Mouse (Mus musculus) thymus, adult 2 months (tissue): Measurements from ENCODE around the gene Nfrkb. TPM values are rescaled to one million over a fixed set of nuclear protein-coding genes. Genes with fewer than 3 reads are reported as not detected.

Source experiments
- DNase-seq: peaks from one replicate; pipeline ENCODE4 v3.0.0; 2021
- H3K27ac ChIP-seq: fragments of 200-500 bp; 2 replicates; pipeline ENCODE4 v1.5.1; 2012; ENCODE audit warnings: low read length, control low read depth; ENCODE audit not compliant: control insufficient read depth, insufficient read depth
- H3K27me3 ChIP-seq: fragments of 200-500 bp; 2 replicates; pipeline ENCODE4 v1.6.1; 2012; ENCODE audit warnings: mild to moderate bottlenecking, low read length, moderate library complexity, mixed read lengths; ENCODE audit not compliant: control insufficient read depth, insufficient read depth
- H3K36me3 ChIP-seq: fragments of 200-500 bp; 2 replicates; pipeline ENCODE4 v1.6.1; 2012; ENCODE audit warnings: mild to moderate bottlenecking, low read length, moderate library complexity; ENCODE audit not compliant: control insufficient read depth, insufficient read depth
- H3K4me1 ChIP-seq: fragments of 200-500 bp; replicated peaks from 2 replicates; pipeline ENCODE4 v1.6.1; 2012; ENCODE audit warnings: low read length; ENCODE audit not compliant: control insufficient read depth, insufficient read depth
- H3K4me3 ChIP-seq: fragments of 200-500 bp; 2 replicates; pipeline ENCODE4 v1.5.1; 2012; ENCODE audit warnings: mild to moderate bottlenecking, low read length, control low read depth, moderate library complexity; ENCODE audit not compliant: control insufficient read depth, insufficient read depth
- CTCF ChIP-seq: fragments of 200-500 bp; IDR thresholded peaks from 2 replicates; pipeline ENCODE4 v1.5.1; 2012; ENCODE audit warnings: mild to moderate bottlenecking, control low read depth, low read length, moderate library complexity, borderline replicate concordance; ENCODE audit not compliant: control insufficient read depth, poor library complexity, insufficient read depth; ENCODE audit errors: extremely low read depth
- POLR2A ChIP-seq: fragments of 200-500 bp; IDR thresholded peaks from 2 replicates; pipeline ENCODE4 v1.6.1; 2012; ENCODE audit warnings: mild to moderate bottlenecking, low read length, control low read depth, moderate library complexity; ENCODE audit not compliant: control insufficient read depth, poor library complexity, insufficient read depth; ENCODE audit errors: extremely low read depth
- WGBS: fragments of 180-500 bp; shearing (Covaris S2); methylation state at CpG from one replicate; pipeline ENCODE4 v1.1.7; 2018; 5-methylcytosine and 5-hydroxymethylcytosine counted together
- polyA plus RNA-seq: library from polyadenylated mRNA; depleted of rRNA; stranded (reverse); fragments of >200 nt; gene quantifications from 2 replicates; pipeline ENCODE4 v1.2.3, GENCODE M21; 2012

The Nfrkb gene
- polyA plus RNA-seq, 1 experiment: 68.7 TPM

DNA sequence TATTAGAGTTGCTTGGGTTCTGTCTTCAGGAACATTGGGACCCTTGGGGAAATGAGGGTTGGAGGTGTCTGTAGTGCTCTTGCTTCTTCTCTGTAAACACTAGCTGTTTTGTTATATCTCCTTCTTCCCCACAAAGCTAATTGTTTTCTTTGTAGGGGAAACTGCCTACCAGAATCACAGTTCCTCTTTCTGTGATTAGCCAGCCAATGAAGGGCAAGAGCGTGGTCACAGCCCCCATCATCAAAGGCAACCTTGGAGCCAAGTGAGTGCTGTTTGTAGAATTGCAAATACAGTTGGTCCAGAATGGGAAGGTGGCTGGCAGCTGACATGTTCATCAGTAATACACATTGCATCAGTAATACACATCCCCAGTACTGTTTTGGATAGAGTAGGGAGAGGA is 32.8 kb downstream of the Nfrkb start:
- Histone ChIP-seq H3K36me3 (peaks cover 77% of the 10 kb centered on the region), H3K27ac (no peak overlapping the region), H3K4me3 (no peak overlapping the region), H3K27me3 (no peaks in the 10 kb centered on the region), H3K4me1 (no peaks in the 10 kb centered on the region)
- no peak for DNase-seq
- no peak for TF ChIP-seq POLR2A
- TF ChIP-seq CTCF: no peak
- 82% methylated on average over 1 of the region's 1 CpGs for WGBS

DNA sequence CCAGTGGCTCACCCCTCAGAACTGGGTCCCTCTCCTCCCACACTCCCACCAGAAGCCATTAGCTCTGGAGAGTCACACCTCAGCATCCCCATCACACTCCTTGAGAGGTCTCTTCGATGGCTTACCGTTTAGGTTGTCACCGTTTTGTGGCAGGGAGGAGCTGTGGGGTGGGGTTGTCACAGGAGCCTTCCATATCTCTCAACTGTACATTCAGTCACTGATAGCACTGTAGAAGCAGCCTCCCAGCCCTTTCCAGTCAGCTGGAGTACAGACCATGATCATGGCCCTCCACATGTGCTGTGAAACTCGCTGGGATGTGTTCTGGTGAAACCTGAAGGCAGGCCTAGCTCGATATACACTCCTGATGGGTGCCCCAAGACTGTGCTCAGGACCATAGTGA is 36.2 kb downstream of the Nfrkb start:
- 95% methylated on average over 5 of the region's 5 CpGs for WGBS
- H3K4me3 ChIP-seq: no peak overlapping the region
- peaks cover 49% of the 10 kb centered on the region for H3K36me3 ChIP-seq
- no peak for DNase-seq
- H3K4me1 ChIP-seq: no peaks in the 10 kb centered on the region
- H3K27me3 ChIP-seq: no peaks in the 10 kb centered on the region
- TF ChIP-seq CTCF (no peak), POLR2A (no peak)
- H3K27ac ChIP-seq: no peak overlapping the region

DNA sequence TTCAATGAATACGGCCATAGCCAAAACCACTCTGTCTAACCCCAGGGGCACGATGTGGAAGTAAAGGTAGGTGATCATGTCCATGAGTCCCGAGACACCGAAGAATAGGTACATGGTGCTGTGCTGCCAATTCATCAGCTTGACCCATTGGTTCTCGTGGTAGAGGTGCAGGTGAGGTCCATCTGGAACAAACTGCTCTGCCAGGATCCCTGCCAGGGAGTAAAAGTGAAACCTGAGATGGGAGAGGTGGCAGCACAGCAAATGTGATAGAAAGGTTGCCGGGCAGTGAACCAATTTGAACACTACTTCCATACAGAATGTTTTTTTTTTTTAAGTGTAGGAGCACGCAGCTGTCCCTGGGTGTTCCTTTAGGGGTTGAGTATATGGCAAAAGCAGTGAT is 43.0 kb downstream of the Nfrkb start:
- H3K4me3 ChIP-seq: no peak overlapping the region
- H3K36me3 ChIP-seq: no peaks in the 10 kb centered on the region
- H3K27me3 ChIP-seq: no peaks in the 10 kb centered on the region
- no peak overlapping the region for H3K27ac ChIP-seq
- 92% methylated on average over 7 of the region's 7 CpGs for WGBS
- TF ChIP-seq POLR2A (no peak), CTCF (no peak)
- H3K4me1 ChIP-seq: no peaks in the 10 kb centered on the region
- DNase-seq: no peak

DNA sequence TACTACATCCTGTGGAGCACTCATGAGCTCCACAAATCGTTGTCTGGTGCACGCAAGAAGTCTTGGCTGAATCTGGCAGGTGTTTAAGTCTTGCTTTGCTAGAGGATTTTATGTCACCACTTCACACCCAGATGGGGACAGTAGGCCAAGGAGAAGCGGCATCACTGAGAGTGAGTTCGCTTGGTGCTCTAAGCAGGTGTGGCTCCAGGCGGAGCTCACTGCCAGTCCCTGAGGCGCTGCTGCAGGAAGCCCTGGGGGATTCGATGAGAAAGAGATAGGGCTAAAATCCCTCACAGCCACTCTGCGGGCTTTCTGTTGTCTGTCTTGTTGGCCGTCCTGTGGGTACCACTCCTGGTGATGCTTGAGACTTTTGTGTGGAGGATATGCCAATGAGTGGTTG is 44.0 kb downstream of the Nfrkb start:
- Histone ChIP-seq H3K27ac (no peak overlapping the region), H3K27me3 (no peaks in the 10 kb centered on the region), H3K36me3 (no peaks in the 10 kb centered on the region), H3K4me3 (no peak overlapping the region), H3K4me1 (no peaks in the 10 kb centered on the region)
- 79% methylated on average over 9 of the region's 9 CpGs for WGBS
- TF ChIP-seq POLR2A: no peak
- TF ChIP-seq CTCF: no peak
- DNase-seq: no peak

DNA sequence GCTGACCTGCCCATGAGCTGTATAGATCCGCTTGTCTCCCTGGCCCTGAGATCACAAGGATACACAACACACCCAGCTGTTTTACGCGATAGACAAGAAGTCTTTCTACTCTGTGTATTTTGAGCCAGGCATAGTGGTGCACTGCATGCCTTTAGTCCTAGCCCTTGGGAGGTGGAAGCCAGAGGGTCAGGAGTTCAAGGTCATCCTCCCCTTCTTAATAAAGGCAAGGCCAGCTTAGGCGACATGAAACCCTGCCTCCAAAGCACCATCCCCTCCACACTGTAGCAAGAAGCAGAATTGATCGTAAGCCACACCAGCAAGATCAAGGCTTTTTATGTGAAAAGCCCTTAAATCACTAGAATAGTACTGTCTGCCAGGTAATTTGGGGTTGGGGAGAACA is 45.8 kb downstream of the Nfrkb start:
- no peak overlapping the region for H3K4me3 ChIP-seq
- WGBS: 98% methylated on average over 5 of the region's 5 CpGs
- no peaks in the 10 kb centered on the region for H3K27me3 ChIP-seq
- H3K27ac ChIP-seq: no peak overlapping the region
- DNase-seq: no peak
- TF ChIP-seq POLR2A (no peak), CTCF (no peak)
- H3K36me3 ChIP-seq: no peaks in the 10 kb centered on the region
- no peaks in the 10 kb centered on the region for H3K4me1 ChIP-seq

GRCm38 (mm10) chr9:31432336-31432975 is 46.5 kb downstream of the Nfrkb start:
- H3K27me3 ChIP-seq: no peaks in the 10 kb centered on the region
- 88% methylated on average over 7 of the region's 7 CpGs for WGBS
- H3K27ac ChIP-seq: no peak overlapping the region
- no peak for TF ChIP-seq CTCF
- TF ChIP-seq POLR2A: no peak
- no peak overlapping the region for H3K4me3 ChIP-seq
- DNase-seq: no peak
- H3K4me1 ChIP-seq: no peaks in the 10 kb centered on the region
- no peaks in the 10 kb centered on the region for H3K36me3 ChIP-seq

DNA sequence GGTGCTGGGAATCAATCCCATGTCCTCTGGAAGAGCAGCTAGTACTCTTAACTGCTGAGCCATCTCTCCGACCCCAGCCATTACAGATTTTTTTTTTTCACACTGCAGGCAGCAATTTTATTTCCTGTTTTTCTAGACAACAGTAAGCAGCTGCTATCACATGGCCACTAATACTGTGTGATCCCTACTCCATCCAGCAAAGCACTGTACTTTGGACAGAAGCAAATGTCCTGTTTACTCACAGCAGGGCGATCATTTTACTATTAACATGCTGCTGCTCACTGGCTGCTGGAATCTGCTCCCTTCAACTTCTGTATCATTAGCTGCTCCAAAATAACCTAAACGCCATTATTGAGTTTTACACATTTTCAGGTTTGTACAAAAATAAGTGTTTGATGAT is 47.4 kb downstream of the Nfrkb start:
- no peak for DNase-seq
- Histone ChIP-seq H3K36me3 (no peaks in the 10 kb centered on the region), H3K4me1 (no peaks in the 10 kb centered on the region), H3K27me3 (no peaks in the 10 kb centered on the region), H3K27ac (no peak overlapping the region), H3K4me3 (no peak overlapping the region)
- TF ChIP-seq CTCF (no peak), POLR2A (no peak)
- 77% methylated on average over 3 of the region's 3 CpGs for WGBS
